Mouse (Mus musculus) cortical plate, adult 2 months (tissue): ENCODE measurements around the gene St3gal4.

Experiments
- CTCF ChIP-seq: fragments of 200-500 bp; IDR thresholded peaks from 2 replicates; pipeline ENCODE4 v1.5.1; 2011; ENCODE audit warnings: mild to moderate bottlenecking, control low read depth, low read length; ENCODE audit not compliant: insufficient read depth; ENCODE audit errors: extremely low read depth
- POLR2A ChIP-seq: fragments of 200-500 bp; IDR thresholded peaks from 2 replicates; pipeline ENCODE4 v1.6.1; 2011; ENCODE audit warnings: mild to moderate bottlenecking, low read length, control low read depth; ENCODE audit not compliant: insufficient read depth; ENCODE audit errors: extremely low read depth

GRCm38 (mm10) chr9:35049891-35050527 is 69.1 kb downstream of the St3gal4 start:
- TF ChIP-seq POLR2A: no peak
- TF ChIP-seq CTCF: no peak
